Mouse (Mus musculus) right cerebral cortex, postnatal 4 days (tissue): ENCODE measurements around the gene Tgtp1.
"Not testable (repeated sequence)": the region's sequence is repeated elsewhere in the genome, so short reads cannot be mapped to it uniquely, and the experiment has no call there.

ENCODE experiments used
- DNase-seq: peaks from one replicate; pipeline ENCODE4 v3.0.0-alpha.2; 2022

The Tgtp1 gene

GRCm38 (mm10) chr11:48994018-48994417 lies at the start of gene Tgtp1:
Gene Tgtp1, minus strand, starts transcription at chr11:48994172.
- DNase-seq = not testable (repeated sequence)

GRCm38 (mm10) chr11:49012074-49012473 lies 18.1 kb upstream of the Tgtp1 start:
- not testable (repeated sequence) for DNase-seq

GRCm38 (mm10) chr11:49006785-49007184 lies 12.8 kb upstream of the Tgtp1 start:
- DNase-seq = not testable (repeated sequence)

GRCm38 (mm10) chr11:49006317-49006716 lies 12.3 kb upstream of the Tgtp1 start:
- not testable (repeated sequence) for DNase-seq

DNA sequence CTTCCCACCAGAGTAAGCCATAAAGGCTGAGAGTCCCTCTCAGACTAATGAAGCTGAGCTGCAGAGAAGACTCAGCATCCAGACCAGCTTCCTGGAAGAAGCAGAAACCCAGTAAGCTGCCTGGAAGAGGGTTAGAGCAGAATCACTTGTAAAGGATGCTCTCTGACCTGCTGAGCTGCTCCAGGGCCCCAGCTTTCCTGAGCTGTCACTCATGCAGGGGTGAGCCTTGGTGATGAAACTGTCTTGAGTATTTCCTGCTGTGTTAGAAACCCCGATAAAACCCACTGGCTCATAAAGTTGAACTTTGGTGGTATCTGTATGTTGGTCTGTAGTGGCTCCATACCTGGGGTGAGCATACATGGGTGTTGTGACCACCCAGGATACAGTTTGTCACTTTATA lies 6.4 kb upstream of the Tgtp1 start:
- not testable (repeated sequence) for DNase-seq

- DNase-seq = not testable (repeated sequence)
These were observed 676 bp downstream of the Tgtp1 start for GRCm38 (mm10) chr11:48993296-48993695.

- not testable (repeated sequence) for DNase-seq
These were observed 2.0 kb downstream of the Tgtp1 start, which contains the start of gene Gm12185 for GRCm38 (mm10) chr11:48991740-48992520. Gene Gm12185, minus strand, starts transcription at chr11:48992226.

DNA sequence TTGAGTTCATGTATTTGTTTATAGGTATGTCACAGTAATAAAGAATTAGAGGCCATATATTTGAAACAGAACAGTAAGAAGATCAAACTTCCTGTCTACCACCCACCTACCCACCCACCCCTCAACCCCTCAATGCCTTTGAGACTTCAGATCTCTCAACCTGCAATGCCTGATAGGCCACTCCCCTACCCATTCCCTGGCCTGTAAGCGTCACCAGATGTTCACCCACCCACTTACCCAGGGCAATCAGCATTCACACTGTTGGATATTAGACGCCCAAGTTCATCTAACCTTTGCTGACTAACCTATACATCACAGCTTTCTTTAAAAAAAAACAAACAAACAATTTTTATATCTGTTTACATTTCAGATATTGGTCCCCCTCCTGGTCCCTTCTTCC lies 4.0 kb downstream of the Tgtp1 start:
- not testable (repeated sequence) for DNase-seq

GRCm38 (mm10) chr11:48988219-48988618 lies 5.8 kb downstream of the Tgtp1 start:
- not testable (repeated sequence) for DNase-seq

- DNase-seq = not testable (repeated sequence)
These were observed 11.1 kb downstream of the Tgtp1 start for GRCm38 (mm10) chr11:48982848-48983247.

GRCm38 (mm10) chr11:48980052-48980451 lies 13.9 kb downstream of the Tgtp1 start:
- DNase-seq = not testable (repeated sequence)

GRCm38 (mm10) chr11:48979251-48979650 lies 14.7 kb downstream of the Tgtp1 start, which contains the start of gene 9930111J21Rik1:
Gene 9930111J21Rik1, minus strand, starts transcription at chr11:48979398.
- DNase-seq = not testable (repeated sequence)

- DNase-seq = not testable (repeated sequence)
These were observed 15.6 kb downstream of the Tgtp1 start, which contains the start of gene Olfr56 for GRCm38 (mm10) chr11:48978240-48978939. Gene Olfr56, plus strand, starts transcription at chr11:48978889.

DNA sequence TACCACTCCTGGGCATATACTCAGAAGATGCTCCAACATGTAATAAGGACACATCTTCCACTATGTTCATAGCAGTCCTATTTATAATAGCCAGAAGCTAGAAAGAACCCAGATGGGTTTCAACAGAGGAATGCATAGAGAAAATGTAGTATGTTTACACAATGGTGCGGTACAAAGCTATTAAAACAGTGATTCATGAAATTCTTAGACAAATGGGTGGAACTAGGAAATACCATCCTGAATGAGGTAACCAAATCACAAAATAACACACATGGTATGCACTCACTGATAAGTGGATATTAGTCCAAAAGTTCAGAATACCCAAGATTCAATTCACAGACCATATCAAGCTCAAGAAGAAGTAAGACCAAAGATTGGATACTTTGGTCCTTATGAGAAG lies 19.3 kb downstream of the Tgtp1 start:
- not testable (repeated sequence) for DNase-seq

- not testable (repeated sequence) for DNase-seq
These were observed 47.9 kb downstream of the Tgtp1 start, which contains the start of gene Psme2b for GRCm38 (mm10) chr11:48946090-48946489. Gene Psme2b, minus strand, starts transcription at chr11:48946190.

GRCm38 (mm10) chr11:48939286-48939685 lies 54.7 kb downstream of the Tgtp1 start:
- DNase-seq = not testable (repeated sequence)
